Mouse (Mus musculus) kidney, postnatal 0 days (tissue): ENCODE data around the gene Cd1d1. TPM values are rescaled to one million over a fixed set of nuclear protein-coding genes. Genes with fewer than 3 reads are reported as not detected.
"Not testable (repeated sequence)": the region's sequence is repeated elsewhere in the genome, so short reads cannot be mapped to it uniquely, and the experiment has no call there.

ENCODE experiments used
- ATAC-seq: fragments of 200-750 bp; cut with Nextera tagmentation; replicated peaks from 2 replicates; pipeline ENCODE4 v1.8.0; 2017; ENCODE audit warnings: low read depth, moderate number of reproducible peaks, moderate TSS enrichment, moderate library complexity; ENCODE audit not compliant: low FRiP score
- DNase-seq: peaks from one replicate; pipeline ENCODE4 v3.0.0-alpha.2; 2016; ENCODE audit warnings: low spot score
- H3K27ac ChIP-seq: fragments of 300-500 bp; sonication (generic); 2 replicates; pipeline ENCODE4 v1.5.1; 2014; ENCODE audit warnings: mild to moderate bottlenecking
- H3K27me3 ChIP-seq: fragments of 300-500 bp; sonication (generic); 2 replicates; pipeline ENCODE4 v1.6.1; 2014; ENCODE audit warnings: low read length, mixed read lengths; ENCODE audit not compliant: insufficient read depth
- H3K36me3 ChIP-seq: fragments of 300-500 bp; sonication (generic); 2 replicates; pipeline ENCODE4 v1.6.1; 2014; ENCODE audit warnings: low read length, mixed read lengths; ENCODE audit not compliant: insufficient read depth
- H3K4me1 ChIP-seq: fragments of 300-500 bp; sonication (generic); replicated peaks from 2 replicates; pipeline ENCODE4 v1.6.1; 2014; ENCODE audit warnings: antibody characterized with exemption, low read length, mixed read lengths; ENCODE audit not compliant: insufficient read depth
- H3K4me2 ChIP-seq: fragments of 300-500 bp; sonication (generic); 2 replicates; pipeline ENCODE4 v1.6.1; 2014; ENCODE audit warnings: mild to moderate bottlenecking, low read length, moderate library complexity, mixed read lengths
- H3K4me3 ChIP-seq: fragments of 300-500 bp; sonication (generic); replicated peaks from 2 replicates; pipeline ENCODE4 v1.5.1; 2014; ENCODE audit warnings: low read depth, low read length
- H3K9ac ChIP-seq: fragments of 300-500 bp; sonication (generic); 2 replicates; pipeline ENCODE4 v1.6.1; 2014; ENCODE audit warnings: low read depth, low read length
- H3K9me3 ChIP-seq: fragments of 300-500 bp; sonication (generic); replicated peaks from 2 replicates; pipeline ENCODE4 v1.6.1; 2016; ENCODE audit warnings: low read length, inconsistent platforms, mixed read lengths
- CTCF ChIP-seq: IDR thresholded peaks from 2 replicates; pipeline ENCODE4 v1.5.1; 2016; ENCODE audit warnings: antibody characterized with exemption, low read depth, mild to moderate bottlenecking, moderate library complexity
- WGBS: fragments of 180-500 bp; shearing (Covaris S2); extraction: QIAGEN DNeasy Blood & Tissue Kit; methylation state at CpG from one replicate; pipeline ENCODE4 v1.1.7; 2014; 5-methylcytosine and 5-hydroxymethylcytosine counted together
- polyA plus RNA-seq: library from polyadenylated mRNA; unstranded; fragments of >200 nt; fragmentation: Nextera tagmentation; extraction: Ambion mirVana; gene quantifications from 2 replicates; pipeline ENCODE4 v1.2.1, GENCODE M21; 2015

The Cd1d1 gene
- polyA plus RNA-seq, 1 experiment from 2014 or later = 15.0 TPM

GRCm38 (mm10) chr3:87017707-87018106 lies 18.5 kb upstream of the Cd1d1 start:
- Histone ChIP-seq H3K9ac (no peak overlapping the region), H3K4me3 (no peak overlapping the region), H3K27me3 (no peaks in the 10 kb centered on the region), H3K4me1 (no peaks in the 10 kb centered on the region), H3K27ac (no peak overlapping the region), H3K36me3 (no peaks in the 10 kb centered on the region), H3K9me3 (no peaks in the 10 kb centered on the region), H3K4me2 (no peak overlapping the region)
- DNase-seq (no peak), ATAC-seq (no peak)
- TF ChIP-seq CTCF = no peak
- WGBS = 70% methylated on average over 2 of the region's 2 CpGs

- WGBS = 76% methylated on average over 1 of the region's 1 CpGs
- Histone ChIP-seq H3K36me3 (no peaks in the 10 kb centered on the region), H3K4me2 (no peak overlapping the region), H3K27me3 (no peaks in the 10 kb centered on the region), H3K27ac (no peak overlapping the region), H3K9me3 (no peaks in the 10 kb centered on the region), H3K9ac (no peak overlapping the region), H3K4me3 (no peak overlapping the region), H3K4me1 (no peaks in the 10 kb centered on the region)
- ATAC-seq (no peak), DNase-seq (no peak)
- TF ChIP-seq CTCF = no peak
These were observed 17.8 kb upstream of the Cd1d1 start for GRCm38 (mm10) chr3:87017001-87017400.

- WGBS = 64% methylated on average over 4 of the region's 4 CpGs
- H3K9ac ChIP-seq = no peak overlapping the region
- no peak for TF ChIP-seq CTCF
- H3K4me3 ChIP-seq = no peak overlapping the region
- no peak for ATAC-seq
- H3K36me3 ChIP-seq = no peaks in the 10 kb centered on the region
- no peaks in the 10 kb centered on the region for H3K9me3 ChIP-seq
- H3K4me2 ChIP-seq = no peak overlapping the region
- no peaks in the 10 kb centered on the region for H3K27me3 ChIP-seq
- H3K4me1 ChIP-seq = no peaks in the 10 kb centered on the region
- DNase-seq = no peak
- H3K27ac ChIP-seq = no peak overlapping the region
These were observed 16.7 kb upstream of the Cd1d1 start for GRCm38 (mm10) chr3:87015931-87016330.

- H3K9ac ChIP-seq, H3K27ac ChIP-seq, H3K27me3 ChIP-seq, H3K36me3 ChIP-seq, ATAC-seq, H3K9me3 ChIP-seq, H3K4me2 ChIP-seq, H3K4me1 ChIP-seq, H3K4me3 ChIP-seq, DNase-seq: not testable (repeated sequence)
- WGBS = 84% methylated on average over 3 of the region's 3 CpGs
These were observed 13.2 kb upstream of the Cd1d1 start for GRCm38 (mm10) chr3:87012406-87012805.

GRCm38 (mm10) chr3:87008281-87008680 lies 9.0 kb upstream of the Cd1d1 start:
- not testable (repeated sequence) for H3K9me3 ChIP-seq, H3K27me3 ChIP-seq, H3K4me2 ChIP-seq, H3K27ac ChIP-seq, H3K4me3 ChIP-seq, H3K36me3 ChIP-seq, ATAC-seq, H3K4me1 ChIP-seq, H3K9ac ChIP-seq, DNase-seq
- WGBS = 94% methylated on average over 1 of the region's 1 CpGs

GRCm38 (mm10) chr3:87000676-87001075 lies 1.4 kb upstream of the Cd1d1 start:
- DNase-seq = no peak
- Histone ChIP-seq H3K4me3 (no peak overlapping the region), H3K4me1 (no peaks in the 10 kb centered on the region), H3K36me3 (no peaks in the 10 kb centered on the region), H3K27ac (no peak overlapping the region), H3K27me3 (no peaks in the 10 kb centered on the region), H3K9me3 (no peaks in the 10 kb centered on the region), H3K4me2 (no peak overlapping the region), H3K9ac (no peak overlapping the region)
- TF ChIP-seq CTCF = no peak
- WGBS = 43% methylated on average over 4 of the region's 4 CpGs
- no peak for ATAC-seq

- H3K4me3 ChIP-seq = no peak overlapping the region
- no peak for DNase-seq
- no peaks in the 10 kb centered on the region for H3K4me1 ChIP-seq
- no peak overlapping the region for H3K9ac ChIP-seq
- H3K27ac ChIP-seq = no peak overlapping the region
- H3K4me2 ChIP-seq = peak overlapping the region; percentile 72; the same call in 1 of the 2 replicates
- H3K9me3 ChIP-seq = no peaks in the 10 kb centered on the region
- 90% methylated on average over 12 of the region's 12 CpGs for WGBS
- ATAC-seq = no peak
- TF ChIP-seq CTCF = no peak
- H3K27me3 ChIP-seq = no peaks in the 10 kb centered on the region
- no peaks in the 10 kb centered on the region for H3K36me3 ChIP-seq
These were observed 810 bp upstream of the Cd1d1 start for GRCm38 (mm10) chr3:87000051-87000450.

- H3K9me3 ChIP-seq, H3K4me1 ChIP-seq, H3K27me3 ChIP-seq, H3K36me3 ChIP-seq: not testable (repeated sequence)
- H3K9ac ChIP-seq = peak overlapping the region; percentile 70
- H3K4me3 ChIP-seq = peak overlapping the region; percentile 60
- H3K4me2 ChIP-seq = peak overlapping the region; percentile 72
- ATAC-seq = peak; percentile 93
- peak overlapping the region; percentile 88 for H3K27ac ChIP-seq
- WGBS = 3% methylated on average over 23 of the region's 24 CpGs
- peak; percentile 92 for DNase-seq
These were observed 517 bp downstream of the Cd1d1 start for GRCm38 (mm10) chr3:86998433-86999414.
